Mouse (Mus musculus) heart, embryonic 12.5 days (tissue): ENCODE results near the gene Tusc2. TPM values are rescaled to one million over a fixed set of nuclear protein-coding genes. Genes with fewer than 3 reads are reported as not detected.

Experiments used
- ATAC-seq: fragments of 200-750 bp; cut with Nextera tagmentation; 2 replicates; pipeline ENCODE4 v1.8.0; 2017; ENCODE audit warnings: moderate TSS enrichment, moderate library complexity; ENCODE audit not compliant: insufficient number of reproducible peaks, low FRiP score
- H3K27ac ChIP-seq: fragments of 300-500 bp; sonication (generic); 2 replicates; pipeline ENCODE4 v1.5.1; 2016; ENCODE audit warnings: mild to moderate bottlenecking, moderate library complexity; ENCODE audit not compliant: poor library complexity, severe bottlenecking
- H3K27me3 ChIP-seq: fragments of 300-500 bp; sonication (generic); replicated peaks from 2 replicates; pipeline ENCODE4 v1.6.1; 2016; ENCODE audit warnings: mild to moderate bottlenecking, moderate library complexity
- H3K36me3 ChIP-seq: fragments of 300-500 bp; sonication (generic); 2 replicates; pipeline ENCODE4 v1.6.1; 2016; ENCODE audit warnings: mild to moderate bottlenecking, moderate library complexity
- H3K4me1 ChIP-seq: fragments of 300-500 bp; sonication (generic); replicated peaks from 2 replicates; pipeline ENCODE4 v1.6.1; 2016; ENCODE audit warnings: mild to moderate bottlenecking
- H3K4me2 ChIP-seq: fragments of 300-500 bp; sonication (generic); 2 replicates; pipeline ENCODE4 v1.6.1; 2016; ENCODE audit warnings: mild to moderate bottlenecking, moderate library complexity
- H3K4me3 ChIP-seq: fragments of 300-500 bp; sonication (generic); 2 replicates; pipeline ENCODE4 v1.5.1; 2016; ENCODE audit warnings: mild to moderate bottlenecking
- H3K9ac ChIP-seq: fragments of 300-500 bp; sonication (generic); 2 replicates; pipeline ENCODE4 v1.6.1; 2016; ENCODE audit warnings: mild to moderate bottlenecking, moderate library complexity
- H3K9me3 ChIP-seq: fragments of 300-500 bp; sonication (generic); replicated peaks from 2 replicates; pipeline ENCODE4 v1.6.1; 2016; ENCODE audit warnings: mild to moderate bottlenecking, moderate library complexity
- WGBS: fragments of 180-500 bp; shearing (Covaris S2); methylation state at CpG from one replicate; pipeline ENCODE4 v1.1.7; 2016; 5-methylcytosine and 5-hydroxymethylcytosine counted together
- polyA plus RNA-seq: library from polyadenylated mRNA; unstranded; fragments of >200 nt; fragmentation: Nextera tagmentation; extraction: Ambion mirVana; gene quantifications from 2 replicates; pipeline ENCODE4 v1.2.1, GENCODE M21; 2016

Tusc2 gene
- polyA plus RNA-seq, 1 experiment from 2014 or later, result 61.4 TPM

DNA sequence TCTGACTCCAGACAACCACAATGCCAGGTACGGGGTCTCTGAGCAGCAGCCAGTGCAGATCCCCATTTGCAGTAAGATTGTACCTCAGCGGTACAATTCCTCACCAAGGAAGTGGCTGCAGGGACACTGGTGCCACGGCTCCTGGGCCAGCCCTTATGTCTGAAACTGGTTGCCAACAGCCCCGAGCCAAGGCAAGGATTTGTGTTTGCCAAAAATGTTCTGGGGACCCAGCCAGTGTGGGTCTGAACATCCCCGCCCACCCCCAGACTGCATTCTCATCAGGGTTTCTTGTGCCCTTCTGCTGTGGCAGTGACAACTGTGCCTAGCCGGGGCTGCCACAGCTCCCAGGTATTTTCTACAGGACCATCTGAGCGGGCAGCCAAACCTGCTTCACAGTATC is 24.8 kb upstream of the Tusc2 start:
- Histone ChIP-seq H3K36me3 (peaks cover 37% of the 10 kb centered on the region), H3K27ac (no peak overlapping the region), H3K27me3 (no peaks in the 10 kb centered on the region), H3K4me1 (peaks cover 42% of the 10 kb centered on the region), H3K9me3 (no peaks in the 10 kb centered on the region), H3K9ac (no peak overlapping the region), H3K4me3 (no peak overlapping the region), H3K4me2 (no peak overlapping the region)
- no peak for ATAC-seq
- WGBS, result 92% methylated on average over 7 of the region's 7 CpGs

DNA sequence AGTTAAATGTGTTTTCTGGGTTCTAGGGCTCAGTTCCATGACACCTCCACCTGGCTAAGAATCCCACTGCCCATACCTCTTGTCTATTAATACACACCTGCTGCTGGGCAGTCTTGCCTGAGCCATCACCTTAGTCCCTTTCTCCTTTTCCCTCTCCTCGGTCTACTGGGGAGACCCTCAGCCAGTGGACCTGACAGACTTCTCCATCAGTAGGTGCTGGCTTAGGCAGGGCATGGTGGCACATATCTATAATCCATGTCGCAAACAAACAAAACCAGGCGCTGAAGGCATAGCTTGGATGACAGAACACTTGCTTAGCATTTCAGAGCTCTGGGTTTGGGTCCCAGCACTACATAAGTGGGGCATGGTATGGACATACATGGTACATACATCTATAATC is 24.3 kb upstream of the Tusc2 start:
- ATAC-seq, result no peak
- peaks cover 42% of the 10 kb centered on the region for H3K4me1 ChIP-seq
- H3K4me2 ChIP-seq, result no peak overlapping the region
- no peak overlapping the region for H3K4me3 ChIP-seq
- no peak overlapping the region for H3K9ac ChIP-seq
- no peak overlapping the region for H3K27ac ChIP-seq
- 92% methylated on average over 3 of the region's 3 CpGs for whole genome bisulfite sequencing
- H3K27me3 ChIP-seq, result no peaks in the 10 kb centered on the region
- no peaks in the 10 kb centered on the region for H3K9me3 ChIP-seq
- peaks cover 41% of the 10 kb centered on the region for H3K36me3 ChIP-seq

DNA sequence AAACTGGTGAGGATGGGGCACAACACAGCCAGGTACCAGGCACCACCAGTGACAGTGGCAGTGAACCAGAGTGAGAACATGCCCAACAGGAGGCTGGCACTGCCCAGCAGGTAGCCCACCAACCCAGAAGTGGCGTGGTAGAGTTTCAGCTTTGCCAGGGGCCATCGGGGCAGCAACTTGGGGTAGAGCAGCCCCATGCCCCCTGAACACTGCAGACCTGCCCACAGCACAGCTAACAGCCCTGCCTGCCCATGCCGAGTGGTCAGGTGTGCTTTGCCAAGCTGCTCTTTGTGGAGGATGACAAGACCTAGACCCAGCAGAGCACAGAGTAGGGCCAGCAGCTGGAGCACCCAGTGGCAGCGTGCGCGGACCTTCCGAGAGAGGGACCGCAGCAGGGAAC is 23.1 kb upstream of the Tusc2 start:
- ATAC-seq, result no peak

DNA sequence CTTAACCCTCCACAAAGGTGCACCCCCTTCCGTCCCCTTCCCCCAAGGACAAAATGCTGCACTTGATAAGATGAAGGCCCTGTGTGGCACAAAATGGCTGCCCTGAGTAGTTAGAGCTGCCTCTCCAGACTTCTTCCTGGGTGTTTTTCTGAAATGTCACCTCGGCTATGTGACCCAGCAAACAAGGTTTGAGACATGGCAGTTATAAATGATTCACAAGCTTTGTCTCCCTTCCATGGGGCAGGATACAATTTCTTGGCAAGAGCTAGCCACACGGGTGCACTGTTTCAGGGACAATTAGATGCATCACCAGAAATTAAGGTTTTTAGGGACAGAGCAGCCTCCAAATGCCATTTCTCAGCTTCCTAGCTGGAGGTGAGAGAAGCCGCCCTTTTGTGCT is 22.6 kb upstream of the Tusc2 start:
- Histone ChIP-seq H3K27ac (no peak overlapping the region), H3K4me1 (peaks cover 38% of the 10 kb centered on the region), H3K9ac (no peak overlapping the region), H3K27me3 (no peaks in the 10 kb centered on the region), H3K4me3 (no peak overlapping the region), H3K9me3 (no peaks in the 10 kb centered on the region), H3K4me2 (no peak overlapping the region), H3K36me3 (peaks cover 57% of the 10 kb centered on the region)
- WGBS, result 66% methylated on average over 4 of the region's 4 CpGs
- ATAC-seq, result no peak

More for the DNA sequence above, 23.1 kb upstream of the Tusc2 start:
- WGBS, result 92% methylated on average over 8 of the region's 8 CpGs
- no peaks in the 10 kb centered on the region for H3K9me3 ChIP-seq
- H3K27ac ChIP-seq, result no peak overlapping the region
- peaks cover 42% of the 10 kb centered on the region for H3K4me1 ChIP-seq
- no peak overlapping the region for H3K9ac ChIP-seq
- H3K4me3 ChIP-seq, result no peak overlapping the region
- no peak overlapping the region for H3K4me2 ChIP-seq
- H3K27me3 ChIP-seq, result no peaks in the 10 kb centered on the region
- peaks cover 53% of the 10 kb centered on the region for H3K36me3 ChIP-seq

DNA sequence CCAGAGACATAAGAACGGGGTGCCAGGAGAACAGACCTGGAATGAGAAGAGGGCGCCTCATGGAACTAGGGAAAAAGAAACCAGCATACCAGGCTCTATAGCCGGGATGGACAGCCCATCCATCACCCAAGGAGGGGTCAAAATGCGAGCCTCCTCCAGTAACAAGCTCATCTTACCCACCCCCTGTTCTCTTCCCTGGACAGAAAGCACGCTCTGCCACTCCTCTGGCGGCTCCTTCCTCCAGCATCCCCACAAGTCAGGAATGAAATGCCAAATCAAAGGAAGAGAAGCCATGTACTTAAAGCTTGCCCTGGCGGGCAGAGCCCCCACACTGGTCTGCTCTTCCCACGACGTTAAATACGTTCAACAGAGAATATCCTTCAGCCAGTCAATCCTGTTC is 22.1 kb upstream of the Tusc2 start:
- no peak for ATAC-seq
- H3K27me3 ChIP-seq, result no peaks in the 10 kb centered on the region
- H3K9ac ChIP-seq, result peak overlapping the region; percentile 86; the same call in 1 of the 2 replicates
- peaks cover 33% of the 10 kb centered on the region for H3K4me1 ChIP-seq
- peak overlapping the region; percentile 74 for H3K4me3 ChIP-seq
- WGBS, result 27% methylated on average over 10 of the region's 10 CpGs
- H3K36me3 ChIP-seq, result peaks cover 57% of the 10 kb centered on the region
- H3K9me3 ChIP-seq, result no peaks in the 10 kb centered on the region
- H3K4me2 ChIP-seq, result peak overlapping the region; percentile 93
- H3K27ac ChIP-seq, result no peak overlapping the region

DNA sequence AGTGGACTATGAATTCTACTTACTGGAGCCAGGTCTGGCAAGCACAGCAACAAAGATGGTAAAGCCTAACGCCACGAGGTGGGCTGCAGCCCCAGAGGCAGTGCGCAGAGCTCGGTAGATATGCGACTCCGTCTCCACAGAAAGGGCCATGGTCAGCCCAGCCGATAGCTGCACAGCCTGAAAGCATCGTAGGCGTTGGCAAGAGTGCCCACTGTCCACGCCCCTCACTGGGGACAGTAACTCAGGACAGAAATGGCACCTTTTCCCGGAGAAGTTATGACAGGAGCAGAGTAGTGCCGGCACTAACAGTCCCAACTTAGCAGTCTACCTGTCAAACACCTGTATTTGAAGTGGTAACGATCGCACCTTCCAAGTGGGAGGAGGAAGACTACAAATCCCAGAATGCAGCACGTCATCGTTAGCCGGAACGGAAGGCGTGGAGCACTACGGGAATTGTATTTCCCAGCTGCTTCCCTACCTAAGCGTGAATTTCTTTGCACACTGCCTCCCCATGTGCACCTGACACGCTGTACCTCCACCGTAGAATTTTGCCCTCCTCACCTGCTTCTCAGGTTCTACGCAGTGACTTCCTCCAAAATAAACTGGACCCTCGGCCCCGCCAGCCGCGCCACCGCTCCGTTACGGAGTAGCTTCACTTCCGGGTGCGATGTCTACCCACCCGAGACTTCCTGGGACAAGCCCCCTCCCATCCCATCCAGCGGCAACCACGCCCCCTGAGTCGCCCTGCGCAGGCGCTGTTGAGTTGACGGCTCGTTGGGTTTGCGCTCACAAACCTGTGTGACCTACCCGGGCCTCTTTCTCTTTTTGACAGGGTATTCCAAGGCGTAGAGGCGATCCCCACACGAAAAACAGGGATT is 21.3 kb upstream of the Tusc2 start, which contains the start of the genes Cyb561d2 and Nprl2:
Cyb561d2 (minus strand) TSS at position 720 of the 878 bp plus-strand sequence.
Nprl2 (plus strand) TSS at position 753 of the 878 bp plus-strand sequence.
- H3K9ac ChIP-seq, result peak within 1 kb of the TSS; percentile 86
- H3K4me2 ChIP-seq, result peak within 1 kb of the TSS; percentile 93
- peak within 1 kb of the TSS; percentile 74 for H3K4me3 ChIP-seq
- peaks cover 54% of the 10 kb centered on the region for H3K36me3 ChIP-seq
- 1% methylated on average over 46 of the region's 46 CpGs for WGBS
- peaks cover 28% of the 10 kb centered on the region for H3K4me1 ChIP-seq
- no peaks in the 10 kb centered on the region for H3K27me3 ChIP-seq
- no peaks in the 10 kb centered on the region for H3K9me3 ChIP-seq
- peak; percentile 88 for ATAC-seq
- peak within 1 kb of the TSS; percentile 38; the same call in 1 of the 2 replicates for H3K27ac ChIP-seq

DNA sequence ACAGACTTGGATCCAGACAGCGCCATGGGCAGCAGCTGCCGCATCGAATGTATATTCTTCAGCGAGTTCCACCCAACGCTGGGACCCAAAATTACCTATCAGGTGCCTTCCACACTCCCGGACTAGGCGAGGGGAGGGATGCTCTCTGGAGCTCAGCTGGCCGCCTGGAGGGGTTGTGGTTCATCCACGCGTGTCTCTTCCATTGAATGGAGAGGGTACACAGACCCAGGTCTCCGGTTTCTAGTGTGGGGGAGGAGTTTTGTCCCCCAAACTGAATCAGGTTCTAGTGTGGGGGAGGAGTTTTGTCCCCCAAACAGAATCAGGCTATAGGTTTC is 20.7 kb upstream of the Tusc2 start:
- peak overlapping the region; percentile 74 for H3K4me3 ChIP-seq
- peak overlapping the region; percentile 86 for H3K9ac ChIP-seq
- H3K4me2 ChIP-seq, result peak overlapping the region; percentile 93
- H3K4me1 ChIP-seq, result peaks cover 28% of the 10 kb centered on the region
- WGBS, result 2% methylated on average over 11 of the region's 11 CpGs
- H3K36me3 ChIP-seq, result peaks cover 49% of the 10 kb centered on the region
- H3K27me3 ChIP-seq, result no peaks in the 10 kb centered on the region
- peak overlapping the region; percentile 38; the same call in 1 of the 2 replicates for H3K27ac ChIP-seq
- peak; percentile 5; the same call in 1 of the 2 replicates for ATAC-seq
- no peaks in the 10 kb centered on the region for H3K9me3 ChIP-seq

DNA sequence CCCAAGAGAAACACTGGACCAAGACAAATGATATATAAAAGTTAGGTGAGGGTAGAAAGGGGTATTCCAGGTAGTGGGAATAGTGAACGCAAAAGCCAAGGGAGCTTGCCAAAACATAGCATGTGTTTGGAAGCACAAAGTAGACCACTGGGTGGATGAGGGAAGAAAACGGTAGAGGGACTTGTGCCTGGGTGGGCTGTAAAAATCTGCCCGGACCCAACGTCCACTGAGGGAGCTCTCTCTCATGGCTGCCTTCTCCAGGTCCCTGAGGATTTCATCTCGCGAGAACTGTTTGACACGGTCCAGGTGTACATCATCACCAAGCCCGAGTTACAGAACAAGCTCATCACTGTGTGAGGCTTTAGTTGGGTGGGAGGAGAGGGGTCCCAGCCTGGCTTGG is 20.3 kb upstream of the Tusc2 start:
- H3K4me2 ChIP-seq, result peak overlapping the region; percentile 93
- peaks cover 29% of the 10 kb centered on the region for H3K4me1 ChIP-seq
- 0 out of 2 replicates have a peak, but pooled peaks cover under 1% of the 10 kb centered on the region for H3K27me3 ChIP-seq
- H3K4me3 ChIP-seq, result peak overlapping the region; percentile 74
- no peak overlapping the region for H3K27ac ChIP-seq
- no peak for ATAC-seq
- peaks cover 45% of the 10 kb centered on the region for H3K36me3 ChIP-seq
- H3K9me3 ChIP-seq, result no peaks in the 10 kb centered on the region
- H3K9ac ChIP-seq, result peak overlapping the region; percentile 86
- 44% methylated on average over 8 of the region's 8 CpGs for WGBS

DNA sequence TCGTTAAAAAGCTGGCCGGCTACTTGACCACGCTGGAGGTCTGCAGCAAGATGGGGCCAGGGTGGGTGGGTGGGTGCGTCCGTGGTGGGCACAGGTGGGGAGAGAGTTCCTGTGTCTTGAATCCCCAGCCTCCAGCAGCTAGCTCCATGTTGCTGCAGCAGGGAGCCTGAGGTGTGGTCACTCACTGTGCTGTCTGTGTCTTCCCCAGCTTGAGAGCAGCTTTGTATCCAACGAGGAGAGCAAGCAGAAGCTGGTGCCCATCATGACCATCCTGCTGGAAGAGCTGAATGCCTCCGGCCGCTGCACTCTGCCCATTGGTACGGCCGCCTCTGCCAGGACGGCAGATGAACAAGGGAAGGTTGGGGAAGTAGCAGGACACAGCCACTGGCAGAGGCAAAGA is 19.8 kb upstream of the Tusc2 start:
- peaks cover 39% of the 10 kb centered on the region for H3K36me3 ChIP-seq
- WGBS, result 84% methylated on average over 11 of the region's 11 CpGs
- peaks cover 29% of the 10 kb centered on the region for H3K4me1 ChIP-seq
- ATAC-seq, result no peak
- H3K9me3 ChIP-seq, result no peaks in the 10 kb centered on the region
- no peak overlapping the region for H3K27ac ChIP-seq
- peak overlapping the region; percentile 74; the same call in 1 of the 2 replicates for H3K4me3 ChIP-seq
- peaks cover 6% of the 10 kb centered on the region for H3K27me3 ChIP-seq
- H3K9ac ChIP-seq, result no peak overlapping the region
- H3K4me2 ChIP-seq, result peak overlapping the region; percentile 93

DNA sequence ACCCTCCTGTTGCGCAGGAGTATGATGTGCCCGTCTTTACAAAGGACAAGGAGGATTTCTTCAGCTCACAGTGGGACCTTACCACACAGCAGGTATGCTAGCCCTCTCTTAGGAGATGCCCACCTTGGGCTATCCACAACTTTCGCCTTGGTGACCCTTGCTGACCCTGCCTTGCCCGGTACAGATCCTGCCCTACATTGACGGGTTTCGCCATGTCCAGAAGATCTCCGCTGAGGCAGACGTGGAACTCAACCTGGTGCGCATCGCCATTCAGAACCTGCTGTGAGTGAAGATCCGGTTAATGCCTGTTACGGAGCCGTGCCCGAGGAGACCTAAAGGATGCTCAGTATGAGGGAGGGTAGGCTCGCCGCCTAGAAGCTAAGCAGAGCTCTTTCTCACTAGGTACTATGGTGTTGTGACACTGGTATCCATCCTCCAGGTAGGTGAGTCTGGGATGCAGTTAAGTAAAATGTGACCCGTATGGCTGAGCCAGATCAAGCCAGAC is 18.8 kb upstream of the Tusc2 start:
- no peak overlapping the region for H3K27ac ChIP-seq
- H3K9me3 ChIP-seq, result no peaks in the 10 kb centered on the region
- H3K36me3 ChIP-seq, result peaks cover 30% of the 10 kb centered on the region
- H3K27me3 ChIP-seq, result peaks cover 16% of the 10 kb centered on the region
- ATAC-seq, result no peak
- H3K4me3 ChIP-seq, result no peak overlapping the region
- H3K9ac ChIP-seq, result no peak overlapping the region
- peaks cover 29% of the 10 kb centered on the region for H3K4me1 ChIP-seq
- no peak overlapping the region for H3K4me2 ChIP-seq
- WGBS, result 94% methylated on average over 17 of the region's 17 CpGs

DNA sequence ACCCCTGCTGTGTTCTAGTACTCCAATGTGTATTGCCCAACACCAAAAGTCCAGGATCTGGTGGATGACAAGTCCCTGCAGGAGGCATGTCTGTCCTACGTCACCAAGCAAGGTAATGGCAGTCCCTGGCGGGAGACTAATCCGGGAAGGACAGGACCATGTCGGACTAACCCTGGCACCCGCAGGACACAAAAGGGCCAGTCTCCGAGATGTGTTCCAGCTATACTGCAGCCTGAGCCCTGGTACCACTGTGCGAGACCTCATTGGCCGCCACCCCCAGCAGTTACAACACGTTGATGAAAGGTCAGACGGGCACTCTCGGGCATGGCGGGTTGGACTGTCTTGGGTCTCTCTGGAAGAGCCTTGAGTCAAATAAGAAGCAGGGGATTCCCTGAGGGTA is 18.3 kb upstream of the Tusc2 start:
- H3K9ac ChIP-seq, result no peak overlapping the region
- peaks cover 29% of the 10 kb centered on the region for H3K4me1 ChIP-seq
- WGBS, result 90% methylated on average over 12 of the region's 12 CpGs

More for the DNA sequence above, 18.3 kb upstream of the Tusc2 start:
- no peak for ATAC-seq
- Histone ChIP-seq H3K4me3 (no peak overlapping the region), H3K36me3 (peaks cover 25% of the 10 kb centered on the region), H3K9me3 (no peaks in the 10 kb centered on the region), H3K27ac (no peak overlapping the region), H3K4me2 (no peak overlapping the region), H3K27me3 (peaks cover 20% of the 10 kb centered on the region)
